Mouse (Mus musculus) ES-E14 (cell line): ENCODE measurements around the gene Zfp598.

ENCODE experiments used
- CHD2 ChIP-seq: IDR thresholded peaks from 2 replicates; pipeline ENCODE4 v1.6.1; 2014; ENCODE audit warnings: mild to moderate bottlenecking, low read depth, low read length, inconsistent platforms
- HCFC1 ChIP-seq: IDR thresholded peaks from 2 replicates; pipeline ENCODE4 v1.6.1; 2012; ENCODE audit warnings: low read length, inconsistent platforms, borderline replicate concordance; ENCODE audit not compliant: insufficient read depth
- MAFK ChIP-seq: IDR thresholded peaks from 2 replicates; pipeline ENCODE4 v1.6.1; 2014; ENCODE audit warnings: mild to moderate bottlenecking, low read depth, low read length, inconsistent platforms; ENCODE audit not compliant: insufficient read depth
- ZNF384 ChIP-seq: IDR thresholded peaks from 2 replicates; pipeline ENCODE4 v1.6.1; 2012; ENCODE audit warnings: low read depth, low read length, inconsistent platforms

DNA sequence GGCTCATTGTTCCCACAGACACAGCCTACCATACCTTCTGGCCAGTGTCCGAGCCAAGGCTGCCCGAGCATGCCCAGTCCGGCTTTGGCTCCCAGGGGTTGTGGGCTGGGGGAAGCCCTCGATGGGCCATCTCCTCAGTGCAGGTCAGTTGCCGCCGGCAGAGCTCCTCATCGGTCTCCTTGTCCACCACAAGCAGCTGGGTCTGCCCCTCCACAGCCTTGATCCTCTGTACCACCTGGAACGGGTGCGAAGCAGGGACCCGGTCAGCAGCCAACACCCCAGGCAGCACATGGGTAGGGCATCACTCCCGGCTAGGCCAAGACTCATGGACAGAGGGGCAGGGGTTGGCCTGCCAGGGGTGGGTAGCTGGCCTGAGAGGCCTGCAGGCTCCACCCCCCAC is 22.0 kb upstream of the Zfp598 start:
- TF ChIP-seq CHD2 (no peak), ZNF384 (no peak), MAFK (no peak), HCFC1 (no peak)
